Mouse (Mus musculus): Measurements from ENCODE around the gene Pigt.

Pigt gene

GRCm38 (mm10) chr2:164540652-164541427 is 43.5 kb downstream of the Pigt start:
- H3K4me3 ChIP-seq (replicated peaks; ENCODE audit: low read length), result no peak overlapping the region
- H3K4me1 ChIP-seq (replicated peaks; ENCODE audit: low read depth, low read length), result peaks cover 22% of the 10 kb centered on the region
- H3K36me3 ChIP-seq (ENCODE audit: insufficient read depth, low read length), result no peaks in the 10 kb centered on the region
- peaks cover 11% of the 10 kb centered on the region for H3K27me3 ChIP-seq (ENCODE audit: insufficient read depth, low read length)
- peaks cover 12% of the 10 kb centered on the region for H3K9me3 ChIP-seq (ENCODE audit: low read length)
- no peak for TF ChIP-seq POU5F1 (IDR thresholded peaks at IDR 0.05; ENCODE audit: borderline replicate concordance, low read length)
- TF ChIP-seq CTCF (conservative IDR thresholded peaks at IDR 0.05; ENCODE audit: low read length), result no peak
- TF ChIP-seq NANOG (IDR thresholded peaks at IDR 0.05; ENCODE audit: borderline replicate concordance, low read length), result no peak

- TF ChIP-seq CTCF (conservative IDR thresholded peaks at IDR 0.05; ENCODE audit: low read length) (no peak), NANOG (IDR thresholded peaks at IDR 0.05; ENCODE audit: borderline replicate concordance, low read length) (no peak), POU5F1 (IDR thresholded peaks at IDR 0.05; ENCODE audit: borderline replicate concordance, low read length) (no peak)
- H3K9me3 ChIP-seq (ENCODE audit: low read length), result peaks cover 12% of the 10 kb centered on the region
- H3K4me1 ChIP-seq (replicated peaks; ENCODE audit: low read depth, low read length), result peaks cover 17% of the 10 kb centered on the region
- no peaks in the 10 kb centered on the region for H3K36me3 ChIP-seq (ENCODE audit: insufficient read depth, low read length)
- no peak overlapping the region for H3K4me3 ChIP-seq (replicated peaks; ENCODE audit: low read length)
- H3K27me3 ChIP-seq (ENCODE audit: insufficient read depth, low read length), result peaks cover 11% of the 10 kb centered on the region
Measured at GRCm38 (mm10) chr2:164542132-164542531, 44.8 kb downstream of the Pigt start.

GRCm38 (mm10) chr2:164542598-164542997 is 45.3 kb downstream of the Pigt start:
- peaks cover 11% of the 10 kb centered on the region for H3K27me3 ChIP-seq (ENCODE audit: insufficient read depth, low read length)
- H3K4me3 ChIP-seq (replicated peaks; ENCODE audit: low read length), result no peak overlapping the region
- TF ChIP-seq NANOG (IDR thresholded peaks at IDR 0.05; ENCODE audit: borderline replicate concordance, low read length) (no peak), POU5F1 (IDR thresholded peaks at IDR 0.05; ENCODE audit: borderline replicate concordance, low read length) (no peak), CTCF (conservative IDR thresholded peaks at IDR 0.05; ENCODE audit: low read length) (no peak)

GRCm38 (mm10) chr2:164543745-164544144 is 46.4 kb downstream of the Pigt start:
- Histone ChIP-seq H3K4me1 (replicated peaks; ENCODE audit: low read depth, low read length) (peaks cover 14% of the 10 kb centered on the region), H3K4me3 (replicated peaks; ENCODE audit: low read length) (no peak overlapping the region), H3K9me3 (ENCODE audit: low read length) (peaks cover 12% of the 10 kb centered on the region), H3K36me3 (ENCODE audit: insufficient read depth, low read length) (no peaks in the 10 kb centered on the region), H3K27me3 (ENCODE audit: insufficient read depth, low read length) (peaks cover 11% of the 10 kb centered on the region)
- TF ChIP-seq NANOG (IDR thresholded peaks at IDR 0.05; ENCODE audit: borderline replicate concordance, low read length) (no peak), POU5F1 (IDR thresholded peaks at IDR 0.05; ENCODE audit: borderline replicate concordance, low read length) (no peak), CTCF (conservative IDR thresholded peaks at IDR 0.05; ENCODE audit: low read length) (no peak)

More at GRCm38 (mm10) chr2:164542598-164542997, 45.3 kb downstream of the Pigt start:
- peaks cover 12% of the 10 kb centered on the region for H3K9me3 ChIP-seq (ENCODE audit: low read length)
- peaks cover 14% of the 10 kb centered on the region for H3K4me1 ChIP-seq (replicated peaks; ENCODE audit: low read depth, low read length)
- no peaks in the 10 kb centered on the region for H3K36me3 ChIP-seq (ENCODE audit: insufficient read depth, low read length)

GRCm38 (mm10) chr2:164544454-164545097 is 47.3 kb downstream of the Pigt start:
- peaks cover 8% of the 10 kb centered on the region for H3K27me3 ChIP-seq (ENCODE audit: insufficient read depth, low read length)
- peaks cover 12% of the 10 kb centered on the region for H3K9me3 ChIP-seq (ENCODE audit: low read length)
- H3K4me1 ChIP-seq (replicated peaks; ENCODE audit: low read depth, low read length), result peaks cover 18% of the 10 kb centered on the region
- H3K36me3 ChIP-seq (ENCODE audit: insufficient read depth, low read length), result no peaks in the 10 kb centered on the region
- no peak for TF ChIP-seq CTCF (conservative IDR thresholded peaks at IDR 0.05; ENCODE audit: low read length)
- no peak for TF ChIP-seq POU5F1 (IDR thresholded peaks at IDR 0.05; ENCODE audit: borderline replicate concordance, low read length)
- TF ChIP-seq NANOG (IDR thresholded peaks at IDR 0.05; ENCODE audit: borderline replicate concordance, low read length), result no peak
- H3K4me3 ChIP-seq (replicated peaks; ENCODE audit: low read length), result no peak overlapping the region

GRCm38 (mm10) chr2:164549338-164549737 is 52.0 kb downstream of the Pigt start:
- no peak overlapping the region for H3K4me3 ChIP-seq (replicated peaks; ENCODE audit: low read length)
- H3K36me3 ChIP-seq (ENCODE audit: insufficient read depth, low read length), result no peaks in the 10 kb centered on the region
- peaks cover 15% of the 10 kb centered on the region for H3K27me3 ChIP-seq (ENCODE audit: insufficient read depth, low read length)
- no peaks in the 10 kb centered on the region for H3K9me3 ChIP-seq (ENCODE audit: low read length)
- TF ChIP-seq CTCF (conservative IDR thresholded peaks at IDR 0.05; ENCODE audit: low read length) (no peak), POU5F1 (IDR thresholded peaks at IDR 0.05; ENCODE audit: borderline replicate concordance, low read length) (no peak), NANOG (IDR thresholded peaks at IDR 0.05; ENCODE audit: borderline replicate concordance, low read length) (no peak)
- H3K4me1 ChIP-seq (replicated peaks; ENCODE audit: low read depth, low read length), result peaks cover 25% of the 10 kb centered on the region

GRCm38 (mm10) chr2:164549963-164550894 is 52.9 kb downstream of the Pigt start:
- no peak overlapping the region for H3K4me3 ChIP-seq (replicated peaks; ENCODE audit: low read length)
- TF ChIP-seq NANOG (IDR thresholded peaks at IDR 0.05; ENCODE audit: borderline replicate concordance, low read length) (no peak), CTCF (conservative IDR thresholded peaks at IDR 0.05; ENCODE audit: low read length) (no peak), POU5F1 (IDR thresholded peaks at IDR 0.05; ENCODE audit: borderline replicate concordance, low read length) (no peak)
- H3K9me3 ChIP-seq (ENCODE audit: low read length), result no peaks in the 10 kb centered on the region
- peaks cover 12% of the 10 kb centered on the region for H3K27me3 ChIP-seq (ENCODE audit: insufficient read depth, low read length)
- H3K36me3 ChIP-seq (ENCODE audit: insufficient read depth, low read length), result no peaks in the 10 kb centered on the region
- H3K4me1 ChIP-seq (replicated peaks; ENCODE audit: low read depth, low read length), result peaks cover 21% of the 10 kb centered on the region

- Histone ChIP-seq H3K27me3 (ENCODE audit: insufficient read depth, low read length) (peaks cover 12% of the 10 kb centered on the region), H3K36me3 (ENCODE audit: insufficient read depth, low read length) (no peaks in the 10 kb centered on the region), H3K9me3 (ENCODE audit: low read length) (no peaks in the 10 kb centered on the region), H3K4me1 (replicated peaks; ENCODE audit: low read depth, low read length) (peaks cover 21% of the 10 kb centered on the region), H3K4me3 (replicated peaks; ENCODE audit: low read length) (no peak overlapping the region)
- TF ChIP-seq CTCF (conservative IDR thresholded peaks at IDR 0.05; ENCODE audit: low read length), result no peak
- no peak for TF ChIP-seq POU5F1 (IDR thresholded peaks at IDR 0.05; ENCODE audit: borderline replicate concordance, low read length)
Measured at GRCm38 (mm10) chr2:164550895-164551269, 53.6 kb downstream of the Pigt start.

Measured in E14TG2a.4 (cell line).